Mouse (Mus musculus): ENCODE measurements at regions not wholly inside any gene's neighbourhood (a gene's known extent, or its start where the extent isn't known, plus 50 kb on each side); places are given as distances from the start of the nearest gene placed in this dataset.
A peak's percentile ranks its signal among the peaks of the same experiment; 100 is the strongest.
"Not testable (repeated sequence)": the region's sequence is repeated elsewhere in the genome, so short reads cannot be mapped to it uniquely, and the experiment has no call there.

DNA sequence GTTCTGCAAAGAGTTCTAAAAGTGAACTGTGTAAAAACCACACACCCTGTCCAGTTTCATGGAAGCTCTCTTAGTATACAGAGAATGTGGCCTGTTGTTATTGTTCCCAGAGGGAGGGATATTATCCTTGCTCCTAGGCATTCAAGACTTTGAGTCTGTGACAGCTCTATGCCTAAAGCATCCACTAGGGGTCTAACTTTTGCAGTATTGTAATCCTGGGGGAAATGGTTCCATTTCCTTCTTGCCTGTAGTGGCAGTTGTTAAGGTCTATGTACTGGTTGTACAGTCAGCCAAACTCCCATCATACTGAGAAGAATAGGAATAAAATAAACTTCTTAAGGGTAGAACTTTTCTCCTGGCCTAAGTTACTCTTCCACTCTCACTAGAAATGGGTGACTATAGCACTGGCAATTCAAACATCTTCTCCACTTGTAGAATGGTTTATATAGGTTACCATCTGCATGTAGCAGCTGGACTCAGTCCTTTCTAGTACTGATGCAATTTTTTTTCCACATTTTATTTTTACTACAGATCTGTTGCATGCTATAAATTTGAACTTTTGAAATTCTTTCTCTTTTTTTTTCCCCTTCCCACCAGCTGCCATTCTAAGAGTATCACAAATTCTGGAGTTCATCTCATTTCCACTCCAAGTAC, 51.4 kb upstream of the Dpt start:
- peak; percentile 9 for DNase-seq (ENCODE audit: low read depth, low spot score)

DNA sequence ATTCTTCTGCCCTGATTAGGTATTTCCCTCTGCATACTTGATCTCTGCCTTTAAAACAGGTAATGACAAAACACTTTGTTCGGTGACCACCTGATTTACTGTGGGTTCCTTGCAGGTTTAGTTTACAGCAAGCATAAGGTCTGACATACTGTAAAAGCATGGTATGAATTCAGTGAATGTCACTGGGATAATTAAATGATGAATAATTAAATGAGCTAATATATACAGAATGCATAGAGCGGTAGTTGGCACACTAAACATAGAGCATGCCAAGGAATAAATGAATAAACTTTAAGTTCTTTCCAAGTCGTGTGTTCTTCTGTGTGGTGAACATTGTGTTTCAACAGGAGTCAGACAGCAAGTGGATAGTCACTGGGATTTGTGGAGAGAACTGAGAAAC, 51.9 kb upstream of the Dpt start:
- no peak for DNase-seq (ENCODE audit: low read depth, low spot score)

DNA sequence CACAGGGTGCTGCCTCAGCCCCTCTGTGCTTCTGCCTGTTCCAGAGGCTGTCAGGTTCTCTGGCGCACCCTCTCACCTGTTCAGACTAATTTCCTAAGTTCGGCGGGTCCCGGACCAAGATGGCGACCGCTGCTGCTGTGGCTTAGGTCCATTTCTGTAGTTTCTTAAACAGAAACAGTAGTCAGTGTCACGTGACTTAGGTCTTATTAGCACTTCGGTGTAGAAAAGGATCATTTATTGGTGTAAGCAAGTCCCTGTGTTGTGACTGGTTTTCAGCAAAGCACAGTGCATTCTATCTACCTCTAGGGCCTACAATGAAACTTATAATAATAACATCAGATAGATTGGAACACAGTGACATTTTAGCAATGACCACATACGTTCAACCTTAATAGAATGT, 53.5 kb upstream of the Dpt start:
- not testable (repeated sequence) for DNase-seq (ENCODE audit: low read depth, low spot score)

DNA sequence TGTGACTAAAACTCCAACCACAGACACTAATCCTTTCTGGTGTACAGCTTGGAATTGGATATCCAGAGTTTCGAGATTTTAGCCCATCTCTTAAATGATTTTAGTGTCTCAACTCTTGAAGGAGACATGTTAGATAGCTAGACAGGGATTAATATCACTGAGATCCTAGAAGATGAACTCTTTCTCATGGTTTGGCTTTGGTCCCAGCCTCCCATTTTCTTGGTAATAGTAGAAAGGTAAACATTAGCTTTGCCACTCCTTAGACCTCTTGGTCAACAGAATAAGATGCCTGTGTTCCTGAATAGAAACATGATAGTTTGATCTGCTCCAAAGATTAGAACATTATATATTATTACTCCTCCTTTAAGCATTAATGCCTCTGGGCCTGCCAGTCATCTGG, 60.8 kb upstream of the Dpt start:
- no peak for DNase-seq (ENCODE audit: low read depth, low spot score)

DNA sequence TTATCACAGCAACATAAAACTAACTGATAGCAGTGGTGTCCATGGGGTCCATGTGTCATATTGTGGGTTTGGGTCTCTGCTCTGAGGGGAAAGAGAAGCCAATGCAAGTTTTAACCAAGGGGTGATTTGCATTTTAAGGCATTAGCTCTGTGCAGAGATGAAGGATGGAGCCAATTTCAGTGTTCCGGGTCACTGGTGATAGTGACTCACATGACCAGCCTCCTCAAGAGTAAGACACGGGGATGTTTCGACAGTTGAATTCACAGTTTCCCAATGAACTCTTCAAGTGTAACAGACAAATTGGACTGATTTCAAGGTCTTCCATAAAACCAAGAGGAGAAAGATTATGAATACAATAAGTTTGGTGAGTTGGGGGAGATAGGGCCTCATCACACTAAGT, 62.7 kb upstream of the Dpt start:
- DNase-seq (ENCODE audit: low read depth, low spot score), result no peak

DNA sequence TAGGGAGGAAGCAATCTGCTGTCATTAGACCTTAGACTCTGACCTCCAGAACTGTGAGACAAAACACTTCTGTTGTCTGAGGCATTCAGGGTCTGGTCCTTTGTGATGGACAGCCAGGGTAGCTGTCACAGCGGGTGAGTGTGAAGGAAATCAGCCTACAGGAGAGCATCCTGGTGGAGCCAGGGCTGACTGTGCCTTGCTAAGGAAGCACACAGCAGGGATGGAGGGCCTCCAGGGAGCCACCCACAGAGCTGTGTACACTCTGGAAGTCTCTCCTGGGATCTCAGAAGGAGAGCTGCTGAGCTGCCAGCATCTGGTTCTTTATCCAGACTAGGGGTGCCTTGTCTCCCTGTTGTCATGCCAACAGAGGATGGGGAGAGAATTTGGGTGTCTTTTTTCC, 74.4 kb upstream of the Dpt start:
- no peak for DNase-seq (ENCODE audit: low read depth, low spot score)

DNA sequence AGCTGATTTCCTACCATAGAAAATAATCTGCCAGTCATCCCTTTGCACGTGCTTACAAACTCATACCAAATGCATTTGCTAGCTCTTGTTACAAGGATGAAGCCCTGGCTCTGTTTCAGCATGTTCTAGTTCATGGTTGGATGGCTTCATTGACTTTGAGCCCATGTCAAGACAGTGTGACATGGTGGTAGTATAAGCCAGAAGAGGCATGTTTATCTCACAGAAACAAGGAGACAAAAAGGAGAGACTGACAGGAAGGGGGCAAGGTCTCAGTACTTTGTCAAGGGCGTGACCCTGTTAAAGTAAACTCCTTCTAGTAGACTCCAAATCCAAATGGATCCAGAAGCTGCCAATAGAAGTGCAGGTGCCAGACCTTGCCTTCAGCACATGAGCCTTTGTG, 81.5 kb upstream of the Dpt start:
- no peak for DNase-seq (ENCODE audit: low read depth, low spot score)

DNA sequence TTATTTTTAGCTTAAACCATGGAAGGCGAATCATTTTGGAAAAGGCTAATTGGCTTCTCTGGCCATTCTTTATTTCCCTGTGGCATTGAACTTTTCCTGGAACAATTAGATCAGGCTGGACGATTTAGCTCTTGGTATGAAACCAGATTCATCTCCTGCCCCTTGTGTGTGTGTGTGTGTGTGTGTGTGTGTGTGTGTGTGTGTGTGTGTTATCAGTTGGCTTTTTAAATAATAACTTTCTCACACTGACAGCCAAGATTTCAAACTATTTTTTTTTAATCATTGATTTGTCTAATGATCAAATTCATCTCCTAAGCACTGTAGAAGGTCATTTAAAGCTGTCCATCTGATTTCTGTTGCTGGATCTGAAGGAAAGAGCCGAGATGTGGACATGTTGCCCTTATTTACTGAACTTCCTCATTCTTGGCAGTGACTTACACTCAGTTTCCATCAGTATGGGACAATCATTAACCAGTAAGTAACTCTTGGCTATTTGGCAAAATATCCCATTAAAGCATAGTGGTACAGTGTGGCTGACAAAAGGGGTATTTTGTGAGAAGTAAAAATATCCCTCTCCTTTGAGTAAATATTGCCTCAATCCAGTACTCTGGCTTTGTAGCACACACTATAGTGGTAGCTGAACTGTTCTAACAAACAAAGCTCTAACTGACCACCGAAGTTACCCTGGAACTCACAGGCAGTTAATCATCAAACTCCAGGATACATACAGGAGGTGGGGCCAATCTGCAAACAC, 82.5 kb upstream of the Dpt start:
- no peak for DNase-seq (ENCODE audit: low read depth, low spot score)

DNA sequence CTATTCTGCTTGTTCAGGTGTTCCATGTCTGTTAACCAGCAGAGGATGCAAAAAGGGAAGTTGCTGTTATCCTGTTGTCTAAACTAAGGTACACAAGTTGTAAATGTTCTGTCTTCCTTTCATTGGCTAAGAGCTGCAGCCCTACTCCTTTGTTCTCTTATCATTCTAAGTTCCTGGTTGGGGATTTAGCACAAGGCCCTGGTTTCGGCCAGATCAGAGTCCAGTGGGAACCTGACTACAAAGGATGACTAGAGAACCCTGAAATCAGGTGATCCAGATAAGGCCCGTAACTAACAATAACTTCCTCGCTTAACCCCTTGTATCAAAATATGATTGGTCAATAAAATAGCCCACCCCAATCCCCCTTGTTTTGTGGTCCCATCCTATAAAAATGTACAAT, 83.9 kb upstream of the Dpt start:
- no peak for DNase-seq (ENCODE audit: low read depth, low spot score)

DNA sequence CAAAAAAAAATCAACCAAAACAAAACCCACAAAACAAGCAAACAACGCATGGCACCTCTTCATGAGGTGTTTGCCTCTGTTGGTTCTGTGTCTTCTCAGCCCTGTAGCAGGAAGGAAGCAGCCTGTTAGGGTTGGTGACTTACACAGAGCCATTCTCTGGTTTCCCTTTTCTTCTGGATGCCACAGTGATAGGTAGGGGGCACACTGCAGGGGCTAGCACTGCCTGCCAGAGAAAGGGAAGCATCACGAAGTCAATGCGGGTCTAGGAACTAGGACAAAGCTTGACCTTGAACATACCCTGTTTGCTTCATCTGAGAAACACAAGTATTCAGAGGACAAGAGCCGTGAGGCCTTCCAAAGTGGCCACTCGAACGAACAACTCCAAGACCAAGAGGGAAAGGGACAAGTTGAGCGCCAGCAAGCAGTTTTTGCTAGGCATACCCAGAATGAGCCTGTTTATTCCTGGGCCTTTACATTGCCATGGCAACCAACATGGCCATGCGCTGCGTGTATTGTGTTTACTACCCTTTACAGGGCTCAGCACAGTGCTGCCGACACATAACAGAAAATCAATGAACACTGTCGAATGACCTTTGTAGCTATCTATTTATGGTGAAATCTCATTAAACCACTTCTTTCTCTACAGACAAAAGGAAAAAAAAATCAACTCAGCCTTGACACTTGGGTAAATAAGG, 91.9 kb upstream of the Dpt start:
- DNase-seq (ENCODE audit: low read depth, low spot score), result peak; percentile 1

DNA sequence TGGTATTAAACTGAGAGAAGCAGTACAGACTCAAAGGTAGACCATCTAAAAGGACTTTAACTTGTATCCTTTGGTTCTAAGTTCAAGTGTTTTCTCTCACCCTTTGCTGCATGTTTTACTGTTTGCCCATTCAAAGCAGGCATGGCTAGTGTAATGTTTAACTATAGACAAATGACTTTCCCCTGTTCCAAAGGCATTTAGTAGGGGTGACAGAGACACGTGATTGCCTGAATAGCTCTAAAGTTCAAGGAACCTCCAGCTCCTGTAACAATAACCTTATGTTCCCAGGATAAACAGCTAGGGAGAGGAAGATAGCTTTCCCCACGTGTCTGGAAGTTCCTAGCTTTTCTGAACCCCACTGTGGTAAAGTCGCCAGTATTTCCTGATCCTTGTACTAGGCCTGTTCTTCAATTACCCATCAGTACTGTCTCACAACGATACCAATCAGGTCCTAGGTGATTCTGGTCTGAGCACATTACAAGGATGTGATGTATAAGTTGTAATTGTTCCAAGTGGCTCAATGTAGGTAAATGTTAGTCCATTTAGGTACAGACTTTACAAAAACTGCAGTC, 92.8 kb upstream of the Dpt start:
- DNase-seq (ENCODE audit: low read depth, low spot score), result no peak

DNA sequence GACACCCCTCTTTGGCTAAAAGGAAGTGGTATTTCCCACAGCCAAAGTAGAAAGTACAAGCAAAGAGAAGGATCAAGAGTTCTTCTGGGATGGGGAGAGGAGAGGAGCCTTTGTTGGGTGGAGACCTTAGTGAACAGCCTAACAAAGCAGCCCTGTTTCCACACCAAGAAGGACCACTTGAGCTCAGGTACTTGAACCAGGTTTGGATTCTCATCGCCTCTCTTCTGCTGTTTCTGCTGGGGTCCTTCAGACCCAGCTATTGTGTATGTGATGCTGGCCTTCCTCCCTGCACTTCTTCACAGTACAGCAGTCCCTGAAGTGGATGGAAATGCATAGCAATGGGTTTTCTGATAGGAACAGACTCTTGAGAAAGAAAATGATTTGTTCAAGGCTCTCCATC, 106.4 kb upstream of the Dpt start:
- no peak for DNase-seq (ENCODE audit: low read depth, low spot score)

DNA sequence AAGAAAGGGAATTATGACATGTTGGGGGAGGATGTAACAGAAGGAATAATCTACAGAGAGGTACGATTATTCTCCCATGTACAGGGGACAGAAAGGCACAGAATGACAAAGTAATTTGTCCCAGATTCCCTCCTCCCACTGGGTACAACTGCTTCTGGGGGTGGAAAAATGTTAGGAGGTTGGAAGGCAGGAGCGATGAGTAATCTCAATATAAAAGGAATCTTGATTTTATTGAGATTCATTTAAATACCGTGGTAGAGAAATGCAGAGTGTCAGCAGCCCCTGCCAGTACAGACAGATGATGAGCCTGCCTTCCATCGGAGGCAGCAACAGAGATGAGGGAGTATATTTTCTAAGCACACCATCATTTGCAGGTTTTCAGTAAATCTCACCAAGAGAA, 107.1 kb upstream of the Dpt start:
- DNase-seq (ENCODE audit: low read depth, low spot score), result no peak

DNA sequence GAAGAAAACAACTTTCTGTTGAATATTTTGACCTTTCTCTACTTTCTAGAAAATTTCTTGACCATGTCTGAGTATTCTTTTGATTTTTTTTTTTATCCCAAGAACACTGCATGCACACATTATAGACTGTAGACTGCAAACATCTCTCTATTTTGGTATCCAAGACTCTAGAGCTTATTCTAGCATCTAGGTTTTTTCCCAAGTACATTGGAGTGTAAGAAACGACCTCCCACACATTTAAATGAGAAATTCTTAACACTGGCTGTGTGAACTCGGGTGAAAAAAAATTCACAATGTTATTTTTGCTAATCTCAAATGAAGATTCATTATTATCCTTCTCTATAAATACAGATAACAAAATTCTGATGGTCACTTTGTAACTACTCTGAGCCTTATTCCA, 112.0 kb upstream of the Dpt start:
- no peak for DNase-seq (ENCODE audit: low read depth, low spot score)

DNA sequence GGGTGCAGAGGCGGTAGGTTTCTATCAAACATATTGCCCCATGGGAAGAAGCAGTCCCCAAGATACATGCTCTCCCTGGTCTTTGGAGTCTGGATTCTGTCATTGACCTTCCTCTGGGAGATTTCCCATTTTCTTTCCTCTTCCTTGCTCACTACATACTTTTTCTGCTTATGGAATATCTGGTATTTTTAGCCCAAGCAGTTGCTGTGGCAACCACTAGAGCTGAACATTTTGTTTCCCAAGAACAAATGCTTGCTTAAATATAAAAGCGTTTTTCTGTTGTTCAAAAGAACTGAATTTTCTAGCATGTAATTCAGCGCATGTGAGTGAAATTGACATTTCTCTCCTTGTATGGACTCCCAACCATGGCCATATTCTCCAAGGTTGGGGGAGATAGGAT, 112.7 kb upstream of the Dpt start:
- no peak for DNase-seq (ENCODE audit: low read depth, low spot score)

DNA sequence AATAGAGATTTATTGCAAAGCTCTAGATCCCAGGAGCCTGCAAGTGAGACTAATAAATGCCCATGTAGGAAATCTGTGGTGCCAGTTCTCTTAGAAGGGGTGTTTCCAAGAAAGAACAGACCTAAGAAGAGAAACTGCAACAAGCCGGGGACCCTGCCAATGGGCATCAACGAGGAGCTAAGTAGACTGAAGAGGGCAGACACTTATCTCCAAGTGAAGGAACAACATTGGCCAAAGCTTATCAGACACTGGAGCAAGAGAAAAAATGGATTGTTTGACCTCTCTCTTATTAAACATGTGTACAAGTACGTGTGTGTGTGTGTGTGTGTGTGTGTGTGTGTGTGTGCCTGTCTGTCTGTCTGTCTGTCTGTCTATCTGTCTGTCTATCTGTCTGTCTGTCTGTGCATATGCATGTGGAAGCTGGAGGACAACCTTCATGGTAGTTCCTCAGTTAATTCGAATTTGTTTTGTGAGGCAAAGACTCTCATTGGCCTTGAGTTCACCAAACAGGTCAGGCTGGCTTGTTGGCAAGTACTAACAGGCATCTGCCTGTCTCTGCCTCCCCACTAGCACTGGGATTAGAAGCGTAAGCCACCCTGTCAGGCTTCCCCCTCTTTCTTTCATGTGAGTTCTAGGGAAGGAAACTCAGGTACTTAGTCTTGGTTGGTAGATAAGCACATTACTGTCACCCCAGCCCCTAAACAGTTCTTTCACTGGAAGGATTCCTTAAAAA, 113.4 kb upstream of the Dpt start:
- DNase-seq (ENCODE audit: low read depth, low spot score), result no peak

DNA sequence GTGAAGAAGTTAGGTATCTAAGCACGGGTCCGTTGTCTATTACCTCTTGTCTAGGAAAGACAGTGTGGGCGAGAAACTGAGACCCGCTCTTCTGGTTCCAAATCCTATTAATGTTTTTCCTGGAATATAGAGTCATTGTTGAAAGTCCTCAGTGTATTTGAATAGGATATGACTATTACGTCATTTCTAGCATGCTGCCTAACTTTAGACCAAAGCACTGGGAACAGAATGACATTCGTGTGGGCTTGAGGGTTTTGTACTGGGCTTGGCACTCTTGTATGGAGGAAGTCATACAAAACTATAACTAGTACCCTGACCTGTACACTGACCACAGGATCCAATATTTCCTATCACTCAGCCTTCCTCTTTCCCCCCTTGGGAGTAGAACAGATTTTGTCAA, 114.0 kb upstream of the Dpt start:
- DNase-seq (ENCODE audit: low read depth, low spot score), result no peak

DNA sequence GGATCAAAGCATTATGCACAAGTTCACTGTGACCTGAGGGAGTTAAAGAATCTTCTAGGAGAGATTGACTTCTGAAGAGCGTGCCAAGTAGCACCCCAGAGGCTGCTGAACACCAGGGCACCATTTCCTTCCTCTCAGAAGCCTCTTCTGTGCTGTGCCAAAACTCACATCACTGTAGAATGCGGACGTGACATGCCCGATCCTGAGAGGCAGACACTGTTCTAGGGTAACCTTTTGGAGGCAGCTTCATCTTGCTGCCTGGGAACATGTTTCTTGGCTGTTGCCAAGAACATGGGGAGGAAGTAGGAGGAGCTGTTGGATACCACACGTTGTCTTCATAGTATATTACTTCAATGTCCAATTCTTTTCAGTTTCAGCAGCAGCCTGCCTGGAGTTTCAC, 114.9 kb upstream of the Dpt start:
- no peak for DNase-seq (ENCODE audit: low read depth, low spot score)

DNA sequence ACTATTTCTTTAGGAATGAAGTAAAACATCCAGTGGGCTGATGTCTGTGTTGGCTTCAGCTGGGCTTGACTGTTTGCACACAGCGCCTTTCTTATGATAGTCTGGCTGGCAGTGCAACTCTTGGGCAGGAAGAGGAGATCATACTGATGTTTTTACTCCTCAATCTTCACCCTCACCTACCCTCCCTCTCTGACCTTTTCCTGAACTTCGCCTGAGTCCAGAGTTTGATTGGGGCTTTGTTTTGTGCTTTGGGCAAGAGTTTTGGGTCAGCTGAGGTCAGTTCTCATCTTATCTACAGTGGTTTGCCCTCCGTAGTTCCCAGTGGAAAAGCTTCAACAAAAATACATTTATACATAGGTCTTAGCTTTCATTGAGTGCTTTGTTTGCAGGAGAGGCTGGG, 118.1 kb upstream of the Dpt start:
- DNase-seq (ENCODE audit: low read depth, low spot score), result no peak

DNA sequence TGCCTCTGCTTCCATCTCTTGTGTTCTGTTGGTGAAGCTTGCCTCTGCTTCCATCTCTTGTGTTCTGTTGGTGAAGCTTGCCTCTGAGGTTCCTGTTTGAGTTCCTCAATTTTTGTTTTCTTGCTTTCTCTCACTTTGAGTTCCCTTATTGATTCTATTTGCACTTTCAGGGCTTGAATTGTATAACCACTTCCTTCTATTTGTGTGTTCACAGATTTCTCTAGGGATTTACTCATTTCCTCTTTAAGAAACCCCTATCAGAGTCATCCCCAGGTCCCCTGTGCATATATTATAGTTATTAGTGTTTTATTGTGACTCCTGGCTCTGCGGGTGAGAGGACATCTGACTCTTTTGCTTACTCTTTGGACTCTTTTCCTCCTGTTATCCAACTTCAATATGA, 144.2 kb upstream of the Dpt start:
- no peak for DNase-seq (ENCODE audit: low read depth, low spot score)

DNA sequence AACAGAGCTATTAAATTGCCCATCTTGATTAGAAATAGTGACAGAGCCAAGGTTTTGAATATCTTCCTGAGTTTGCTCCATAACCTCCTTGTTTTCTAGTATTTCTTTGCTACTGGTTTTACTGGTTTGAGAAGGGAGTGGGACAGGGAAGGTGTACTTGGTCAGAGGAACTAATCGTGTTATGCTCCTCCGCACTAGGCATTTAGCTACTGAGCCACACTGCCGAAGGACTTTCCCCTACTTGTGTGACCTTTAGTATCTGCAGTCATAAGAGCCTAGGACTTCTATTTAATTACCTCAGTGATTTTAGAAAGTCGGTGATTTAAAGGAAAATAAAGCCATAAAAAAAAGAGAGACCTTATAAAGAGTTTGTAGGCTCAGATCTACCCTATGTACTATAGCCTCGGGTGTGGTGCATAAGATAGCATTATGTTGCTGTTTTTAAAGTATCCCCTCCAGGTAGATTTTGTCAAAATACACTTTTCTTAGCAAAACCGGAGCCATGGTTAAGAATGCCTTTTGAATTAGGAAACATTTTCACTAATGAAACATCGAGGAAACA, 158.5 kb upstream of the Dpt start:
- DNase-seq (ENCODE audit: low read depth, low spot score), result no peak

DNA sequence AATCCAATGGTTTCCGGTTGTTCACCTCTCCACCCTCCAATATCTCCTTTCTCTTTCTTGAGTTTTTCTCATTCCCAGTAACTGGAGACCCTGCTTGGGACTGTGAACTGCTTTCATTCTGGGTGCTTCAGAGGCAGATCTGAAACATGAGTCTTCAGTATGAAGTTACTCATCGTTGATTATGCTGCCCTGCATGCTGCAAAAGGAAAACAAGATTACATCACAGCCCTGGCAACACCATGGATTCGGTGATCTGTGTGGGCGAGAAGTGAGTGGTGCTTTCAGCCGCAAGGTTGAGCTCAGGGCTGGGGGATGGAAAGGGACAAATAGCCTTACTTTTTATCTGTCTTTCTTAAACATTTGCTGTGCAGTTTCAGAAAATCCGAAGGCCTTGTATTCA, 164.8 kb upstream of the Dpt start:
- no peak for DNase-seq (ENCODE audit: low read depth, low spot score)

Measured in embryo, embryonic 11.5 days (tissue).